22 mouse cellular contexts compared by ENCODE assay signal in the genomic region with DNA sequence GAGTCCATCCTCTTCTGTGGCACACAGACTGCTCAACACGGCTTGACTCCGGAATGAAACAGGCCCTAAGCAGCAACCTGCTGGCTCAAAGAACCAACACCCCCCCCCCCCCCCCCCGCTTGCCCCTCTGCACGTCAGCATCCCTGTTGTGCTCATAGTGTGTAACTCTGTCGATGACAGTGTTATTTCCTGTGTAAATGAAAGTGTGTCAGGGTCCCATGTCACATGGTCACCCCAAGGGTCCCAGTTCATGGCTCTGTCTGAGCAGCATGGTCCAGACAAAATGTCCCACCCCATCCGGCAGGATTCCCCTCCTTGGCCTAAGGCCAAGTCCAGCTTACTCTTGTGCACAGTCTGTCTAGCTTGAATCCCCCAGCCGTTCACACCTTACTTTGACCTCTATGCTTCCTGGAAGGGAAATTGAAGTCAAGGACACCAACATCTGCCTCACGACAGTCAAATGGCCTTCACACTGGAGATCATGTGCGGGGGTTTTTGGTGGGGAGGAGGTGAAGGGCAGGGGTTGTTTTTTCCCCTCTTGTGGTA. TPM values are rescaled to one million over a fixed set of nuclear protein-coding genes. Genes with fewer than 3 reads are reported as not detected.
DNase-seq lines count a peak whose midpoint lies in the region; ATAC-seq lines count a peak whose summit lies in the region.
"Had no signal": no experiment of that assay in that cellular context is flagged by ENCODE, and none has a peak within 500 bp of the region (broad histone marks: within the 10 kb centered on the region; RNA-seq: fewer than 3 reads in every experiment).

No protein-coding gene starts in this region.

- WGBS in limb, embryonic 12.5 days = 73% methylated on average over 8 of the region's 9 CpGs
- WGBS in limb, embryonic 10.5 days = 78% methylated on average over 9 of the region's 9 CpGs
- WGBS in hindbrain, embryonic 11.5 days = 81% methylated on average over 8 of the region's 9 CpGs

- H3K9ac ChIP-seq in limb, embryonic 12.5 days (replicated peaks) = no peak overlapping the region
- no peak overlapping the region for H3K9ac ChIP-seq in hindbrain, embryonic 11.5 days (ENCODE audit: low read depth, low read length)
- H3K9ac ChIP-seq: forebrain, postnatal 0 days; heart, embryonic 15.5 days; limb, embryonic 15.5 days; liver, embryonic 14.5 days; lung, embryonic 15.5 days had no signal

- no peak overlapping the region for H3K4me2 ChIP-seq in limb, embryonic 12.5 days
- no peak overlapping the region for H3K4me2 ChIP-seq in hindbrain, embryonic 11.5 days (replicated peaks; ENCODE audit: low read depth, low read length)
- H3K4me2 ChIP-seq: heart, embryonic 15.5 days; limb, embryonic 15.5 days; lung, embryonic 15.5 days had no signal

- no peak overlapping the region for H3K27ac ChIP-seq in limb, embryonic 12.5 days
- no peak overlapping the region for H3K27ac ChIP-seq in limb, embryonic 10.5 days
- no peak overlapping the region for H3K27ac ChIP-seq in hindbrain, embryonic 11.5 days (ENCODE audit: low read depth, low read length)
- H3K27ac ChIP-seq: heart, adult 2 months; heart, embryonic 15.5 days; limb, embryonic 15.5 days; liver, embryonic 14.5 days; lung, embryonic 15.5 days; midbrain, embryonic 10.5 days; stomach, postnatal 0 days had no signal

- no peaks in the 10 kb centered on the region for H3K4me1 ChIP-seq in limb, embryonic 12.5 days (replicated peaks)
- H3K4me1 ChIP-seq in limb, embryonic 10.5 days = peaks cover 4% of the 10 kb centered on the region; the same call in 1 of the 2 replicates
- no peaks in the 10 kb centered on the region for H3K4me1 ChIP-seq in hindbrain, embryonic 11.5 days (replicated peaks; ENCODE audit: control insufficient read depth, insufficient read depth, low read length)
- H3K4me1 ChIP-seq: limb, embryonic 15.5 days; lung, embryonic 15.5 days; midbrain, embryonic 10.5 days had no signal

- ATAC-seq in limb, embryonic 12.5 days (ENCODE audit: insufficient number of reproducible peaks, insufficient read depth, low FRiP score, low TSS enrichment, low read depth) = peak; percentile 66; the same call in 1 of the 2 replicates
- ATAC-seq in monocyte, adult 5-6 weeks (replicated peaks; ENCODE audit: insufficient number of reproducible peaks, low FRiP score, low TSS enrichment, poor library complexity, severe bottlenecking) = peak; percentile 77
- ATAC-seq in hindbrain, embryonic 11.5 days (ENCODE audit: low FRiP score) = no peak
- ATAC-seq: forebrain, postnatal 0 days; midbrain, embryonic 16.5 days had no signal

- H3K36me3 ChIP-seq in limb, embryonic 12.5 days = no peaks in the 10 kb centered on the region
- H3K36me3 ChIP-seq in limb, embryonic 10.5 days = no peaks in the 10 kb centered on the region
- no peaks in the 10 kb centered on the region for H3K36me3 ChIP-seq in hindbrain, embryonic 11.5 days (ENCODE audit: control insufficient read depth, insufficient read depth, low read length)
- H3K36me3 ChIP-seq: heart, embryonic 15.5 days; limb, embryonic 15.5 days; lung, embryonic 15.5 days; midbrain, embryonic 10.5 days had no signal

- no peak overlapping the region for H3K4me3 ChIP-seq in limb, embryonic 12.5 days (replicated peaks)
- no peak overlapping the region for H3K4me3 ChIP-seq in limb, embryonic 10.5 days
- no peak overlapping the region for H3K4me3 ChIP-seq in hindbrain, embryonic 11.5 days (ENCODE audit: low read depth, low read length)
- H3K4me3 ChIP-seq: heart, adult 2 months; heart, embryonic 15.5 days; limb, embryonic 15.5 days; lung, embryonic 15.5 days; midbrain, embryonic 10.5 days had no signal

- DNase-seq in heart, adult 11 months = peak; percentile 87
- DNase-seq in heart, postnatal 25 days (ENCODE audit: low spot score) = no peak
- no peak for DNase-seq in limb, embryonic 10.5 days (ENCODE audit: low spot score)
- DNase-seq in ES-CJ7 (ENCODE audit: low read depth, low spot score) = peak; percentile 67
- no peak for DNase-seq in hindbrain, embryonic 11.5 days (ENCODE audit: low spot score)
- DNase-seq: cerebellum, adult 9-10 months; forebrain, postnatal 0 days; gastrocnemius, postnatal 14 days; heart, adult 2 months; kidney, adult 8-10 months; kidney, postnatal 14 days; right cerebral cortex, postnatal 14 days; thymus, postnatal 25 days had no signal

- H3K9me3 ChIP-seq in limb, embryonic 12.5 days = no peaks in the 10 kb centered on the region
- no peaks in the 10 kb centered on the region for H3K9me3 ChIP-seq in limb, embryonic 10.5 days (replicated peaks)
- no peaks in the 10 kb centered on the region for H3K9me3 ChIP-seq in hindbrain, embryonic 11.5 days (ENCODE audit: control insufficient read depth, low read length)
- H3K9me3 ChIP-seq: heart, embryonic 15.5 days; limb, embryonic 15.5 days; lung, embryonic 15.5 days; midbrain, embryonic 10.5 days had no signal

- no peaks in the 10 kb centered on the region for H3K27me3 ChIP-seq in limb, embryonic 12.5 days
- no peaks in the 10 kb centered on the region for H3K27me3 ChIP-seq in limb, embryonic 10.5 days (ENCODE audit: low read depth, poor library complexity, severe bottlenecking)
- H3K27me3 ChIP-seq in hindbrain, embryonic 11.5 days (ENCODE audit: control insufficient read depth, insufficient read depth, low read length) = no peaks in the 10 kb centered on the region
- H3K27me3 ChIP-seq: heart, embryonic 15.5 days; limb, embryonic 15.5 days; lung, embryonic 15.5 days had no signal

- intact Hi-C loops in heart, postnatal 25 days (cut with DNase I) = no loop called here

RNA-seq across cellular contexts. Expression of gene Cemip2, which starts 10.6 kb away (rescaled TPM):
- 10 to 100 TPM; 13.7 to 14.1 TPM for total RNA-seq in heart, postnatal 25 days (2021)
- 49.8 and 50.3 TPM in 2 replicates for polyA plus RNA-seq in limb, embryonic 12.5 days (2016; fragmentation: Nextera tagmentation; extraction: Ambion mirVana)
- 39.3 and 51.7 TPM in 2 replicates for polyA plus RNA-seq in limb, embryonic 10.5 days (2016; fragmentation: Nextera tagmentation; extraction: Ambion mirVana)
- total RNA-seq in monocyte, adult 5-6 weeks (2017) = 13.1 to 24.4 TPM (median 16.6 TPM) in 3 replicates
- 85.6 and 91.3 TPM in 2 replicates for polyA plus RNA-seq in hindbrain, embryonic 11.5 days (2014; fragmentation: Nextera tagmentation; extraction: Ambion mirVana)

Comparison
In these comparisons a context has a peak if more than half of its experiments do, and no peak if none do; other contexts are left out.
1. DNase-seq: peak in heart, adult 11 months (single experiment) and ES-CJ7 (single experiment); none in heart, postnatal 25 days (single experiment), limb, embryonic 10.5 days (single experiment) and hindbrain, embryonic 11.5 days (single experiment).